Mouse (Mus musculus): ENCODE results near the gene Mief2.

Mief2 gene

DNA sequence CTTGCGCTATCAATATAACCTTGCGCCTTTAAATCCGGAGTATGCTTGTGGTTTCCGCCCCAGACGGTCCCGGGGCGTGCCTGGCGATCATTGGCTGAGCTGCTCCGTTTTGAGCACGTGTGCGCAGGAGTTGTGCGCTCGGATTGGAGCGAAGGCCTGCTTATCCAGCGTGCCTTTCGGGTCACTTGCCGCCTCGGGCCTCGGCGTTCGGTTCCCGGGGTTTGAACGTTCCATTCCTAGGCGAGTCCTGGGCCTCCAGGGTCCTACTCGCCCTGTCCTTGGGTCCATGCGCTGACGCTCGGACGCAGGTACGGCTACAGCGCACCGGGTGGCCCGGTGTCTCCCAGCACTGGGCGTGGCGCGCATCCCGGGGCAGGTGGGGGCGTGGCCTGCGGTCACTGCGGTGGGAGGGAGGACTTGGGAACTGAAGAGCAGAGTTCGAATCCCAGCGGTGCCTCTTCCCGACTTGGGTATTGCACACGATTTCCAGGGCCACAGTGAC is at the start of gene Mief2:
TSS of gene Mief2 (plus strand) at position 139 of the 502 bp plus-strand sequence.
- DNase-seq (ENCODE audit: low read depth, low spot score), result peak; percentile 96

DNA sequence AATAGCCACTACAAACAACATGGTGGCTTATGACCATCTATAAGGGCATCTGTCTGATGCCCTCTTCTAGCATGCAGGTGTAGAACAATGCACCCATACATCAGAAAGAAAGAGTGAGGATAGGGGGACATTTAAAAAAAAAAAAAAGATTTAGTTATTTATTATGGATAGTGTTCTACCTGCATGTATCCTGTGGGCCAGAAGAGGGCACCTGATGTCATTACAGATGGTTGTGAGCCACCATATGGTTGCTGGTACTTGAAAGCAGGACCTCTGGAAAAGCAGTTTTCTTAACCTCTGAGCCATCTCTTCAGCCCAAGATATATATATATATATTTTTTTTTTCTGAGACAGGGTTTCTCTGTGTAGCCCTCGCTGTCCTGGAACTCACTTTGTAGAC is 32.0 kb upstream of the Mief2 start:
- DNase-seq (ENCODE audit: low read depth, low spot score), result peak; percentile 40

DNA sequence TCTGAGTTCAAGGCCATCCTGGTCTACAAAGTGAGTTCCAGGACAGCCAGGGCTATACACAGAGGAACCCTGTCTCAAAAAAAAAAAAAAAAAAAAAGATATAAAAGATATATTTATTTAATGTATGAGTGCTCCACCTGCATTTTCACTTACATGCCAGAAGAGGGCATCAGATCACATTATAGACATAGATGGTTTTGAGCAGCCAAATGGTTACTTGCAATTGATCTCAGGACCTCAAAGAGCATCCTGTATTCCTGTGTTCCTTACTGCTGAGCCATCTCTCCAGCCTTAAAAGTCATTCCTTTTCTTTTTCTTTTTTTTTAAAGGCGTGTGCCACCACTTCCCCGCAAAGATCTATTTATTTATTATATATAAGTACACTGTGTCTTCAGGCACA is 30.6 kb upstream of the Mief2 start:
- DNase-seq (ENCODE audit: low read depth, low spot score), result peak; percentile 65

DNA sequence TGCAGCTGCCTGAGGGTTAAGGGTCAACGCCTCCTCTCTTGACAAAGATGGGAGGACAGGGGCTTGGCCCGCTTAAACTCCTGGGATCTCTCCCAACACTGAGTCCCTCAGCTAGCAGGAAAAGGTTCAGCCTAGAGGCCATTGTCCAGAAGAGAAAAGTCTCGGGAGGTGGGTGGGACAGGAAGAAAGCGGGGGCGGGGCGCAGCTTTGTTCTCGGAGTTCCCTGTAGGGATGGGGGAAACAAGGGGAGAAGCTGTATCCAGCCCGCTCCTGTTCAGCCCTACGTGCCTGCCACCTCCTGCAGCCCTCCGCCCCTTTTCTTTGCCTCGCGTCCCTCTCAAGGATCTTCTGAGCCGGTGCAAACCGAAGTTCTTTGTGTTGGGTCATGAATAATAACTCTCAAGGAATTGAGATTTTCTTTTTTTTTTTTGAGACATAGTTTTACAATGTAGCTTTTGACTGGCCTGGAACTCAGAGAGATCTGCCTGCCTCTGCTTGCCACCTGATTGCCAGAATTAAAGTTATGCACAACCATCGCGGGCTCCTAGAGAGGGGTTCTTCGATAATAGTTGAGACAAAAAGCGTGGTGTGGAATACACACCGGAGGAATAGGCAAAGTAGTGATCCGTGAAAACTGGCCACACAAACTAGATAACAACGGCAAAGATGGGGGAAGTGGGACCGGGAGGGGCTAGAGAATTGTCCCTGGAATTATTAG is 29.2 kb upstream of the Mief2 start:
- DNase-seq (ENCODE audit: low read depth, low spot score), result peak; percentile 93

DNA sequence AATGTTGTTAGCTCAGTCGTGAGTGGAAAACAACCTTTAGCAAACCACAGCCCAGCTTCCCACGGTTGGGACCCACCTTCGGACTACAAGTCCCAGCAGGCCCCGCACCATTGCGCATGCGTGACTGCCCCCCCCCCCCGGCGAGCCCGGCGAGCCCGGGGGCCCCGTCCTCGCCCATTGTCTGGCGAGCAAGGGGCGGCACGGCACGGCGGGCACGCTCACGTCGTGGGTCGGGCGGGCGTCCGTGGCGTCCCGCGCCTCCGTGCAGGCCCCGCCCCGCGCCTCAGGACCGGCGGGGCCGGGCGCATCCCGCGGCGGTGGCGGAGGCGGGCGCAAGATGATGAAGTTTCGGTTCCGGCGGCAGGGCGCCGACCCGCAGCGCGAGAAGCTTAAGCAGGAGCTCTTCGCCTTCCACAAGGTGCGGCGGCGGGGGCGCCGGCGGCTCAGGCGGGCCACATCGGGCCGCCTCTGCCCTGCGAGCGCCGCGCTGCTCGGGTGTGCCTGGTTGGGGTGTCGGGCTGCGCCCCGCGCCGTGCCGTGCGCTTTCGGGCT is 28.6 kb upstream of the Mief2 start, which contains the start of gene Llgl1:
TSS of gene Llgl1 (plus strand) at position 200 of the 552 bp plus-strand sequence.
- DNase-seq (ENCODE audit: low read depth, low spot score), result peak; percentile 91

DNA sequence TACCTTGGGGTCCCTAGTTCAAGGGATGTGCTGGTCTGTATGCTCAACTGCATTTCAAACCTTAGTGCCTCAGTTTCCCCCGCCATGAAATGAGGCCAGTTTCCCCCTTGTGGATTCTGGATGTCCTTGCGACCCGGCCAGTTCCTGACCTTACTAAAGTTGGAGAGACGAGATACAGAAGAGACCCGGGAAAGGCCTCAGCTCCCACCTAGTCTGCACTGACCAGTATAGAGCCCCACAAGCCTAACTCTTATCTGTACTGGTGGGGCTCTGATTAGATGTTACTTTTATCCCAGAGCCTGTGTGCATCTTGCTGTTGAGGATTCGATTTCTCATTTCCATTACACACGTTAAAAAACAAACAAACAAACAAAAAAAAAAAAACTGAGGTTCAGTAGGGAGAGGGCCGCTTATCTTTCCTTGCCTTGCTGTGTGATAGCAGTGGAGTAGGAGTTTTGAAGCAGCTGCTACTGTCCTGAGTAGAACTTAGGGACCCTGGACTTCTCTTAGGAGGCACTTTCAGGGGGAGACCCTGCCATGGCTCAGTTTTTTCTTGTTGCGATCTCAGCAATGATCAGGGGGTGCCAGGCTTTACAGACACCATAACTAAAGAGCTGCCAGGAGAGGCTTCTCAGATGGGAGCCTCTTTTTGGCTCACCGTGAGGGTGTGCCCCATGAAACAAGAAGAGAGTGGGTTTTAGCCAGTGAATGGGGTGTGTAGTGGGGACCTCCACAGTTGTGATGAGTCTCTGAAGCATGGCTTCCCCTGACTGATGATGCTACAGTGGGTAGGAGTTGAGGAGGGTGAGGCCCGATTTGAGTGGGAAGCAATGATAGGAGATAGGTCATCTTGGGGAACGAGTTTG is 27.6 kb upstream of the Mief2 start:
- DNase-seq (ENCODE audit: low read depth, low spot score), result no peak

DNA sequence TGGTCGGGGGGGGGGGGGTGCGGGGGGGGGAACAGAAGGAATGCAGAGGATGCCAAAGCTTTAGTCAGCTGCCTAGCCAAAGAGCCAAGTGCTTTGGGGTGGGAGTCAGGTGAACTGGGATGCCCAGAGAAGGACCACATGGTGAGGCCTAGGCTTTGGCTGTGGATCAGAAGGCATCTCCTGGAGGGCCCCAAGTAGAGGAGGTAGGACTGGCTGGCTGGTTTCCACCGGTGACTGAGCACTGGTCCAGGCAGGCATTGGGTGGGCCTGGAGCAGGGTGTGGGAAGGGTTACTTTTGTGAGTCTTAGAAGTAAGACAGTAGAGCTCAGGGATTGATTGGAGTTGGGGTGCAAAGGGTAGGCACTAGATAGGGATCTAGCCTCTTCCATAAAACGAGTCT is 26.6 kb upstream of the Mief2 start:
- DNase-seq (ENCODE audit: low read depth, low spot score), result no peak

DNA sequence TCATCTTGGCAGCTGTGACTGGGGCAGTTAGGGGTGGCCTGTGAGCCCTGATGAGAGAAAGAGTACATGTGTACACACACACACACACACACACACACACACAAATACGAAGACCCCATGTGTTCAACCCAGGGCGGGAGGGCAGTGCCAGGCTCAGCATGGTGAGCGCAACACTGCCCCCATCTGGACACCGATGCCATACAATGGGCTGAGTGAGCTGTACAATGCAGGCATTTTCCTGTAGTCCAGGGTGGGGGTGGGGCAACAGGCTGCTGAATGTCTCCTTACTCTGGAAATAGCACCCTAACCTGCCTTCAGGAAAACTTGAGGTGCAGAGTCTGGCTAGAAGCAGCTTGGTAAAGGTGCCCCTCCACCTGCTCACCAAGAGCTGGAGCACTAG is 25.1 kb upstream of the Mief2 start:
- peak; percentile 82 for DNase-seq (ENCODE audit: low read depth, low spot score)

DNA sequence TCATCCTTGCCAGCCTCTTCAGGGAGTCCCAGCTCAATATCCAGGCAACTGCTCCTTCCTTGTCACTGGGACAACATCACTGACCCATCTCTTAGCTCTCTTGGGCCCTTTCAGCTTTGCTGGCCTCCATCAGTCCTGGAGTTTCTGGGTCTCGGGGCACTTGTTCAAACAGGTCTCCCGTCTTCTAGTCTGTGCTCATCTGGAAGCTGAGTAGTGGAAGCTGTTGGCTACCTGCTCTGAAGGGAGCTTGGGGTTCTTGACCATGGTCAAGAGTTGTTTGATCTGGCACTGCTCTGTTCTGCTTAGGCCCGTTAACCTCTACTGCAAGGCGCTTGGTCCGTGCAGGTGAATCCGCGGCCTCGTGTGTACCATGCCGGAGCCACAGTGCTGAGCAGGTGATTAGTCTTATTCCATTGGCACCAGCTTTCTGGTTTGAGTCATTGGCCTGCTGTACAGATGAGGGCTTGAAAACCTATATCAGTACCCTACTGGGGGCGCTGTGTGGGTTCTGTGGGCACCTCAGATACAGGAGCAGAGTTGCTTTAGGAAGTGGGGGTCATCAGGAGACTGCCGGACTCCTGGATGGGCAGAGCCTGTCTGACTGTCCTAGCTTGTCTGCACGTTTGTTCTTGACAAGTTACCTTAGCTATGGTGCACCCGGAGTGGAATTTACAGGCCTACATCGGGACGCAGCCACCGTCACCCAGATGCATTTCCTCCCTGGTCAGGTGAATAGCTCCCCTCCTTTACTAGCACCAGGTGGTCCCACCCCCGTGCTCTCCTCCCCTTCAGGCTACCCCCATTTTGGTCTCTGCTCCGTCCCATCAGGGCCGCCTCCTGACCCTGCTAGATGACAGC is 23.9 kb upstream of the Mief2 start:
- no peak for DNase-seq (ENCODE audit: low read depth, low spot score)

DNA sequence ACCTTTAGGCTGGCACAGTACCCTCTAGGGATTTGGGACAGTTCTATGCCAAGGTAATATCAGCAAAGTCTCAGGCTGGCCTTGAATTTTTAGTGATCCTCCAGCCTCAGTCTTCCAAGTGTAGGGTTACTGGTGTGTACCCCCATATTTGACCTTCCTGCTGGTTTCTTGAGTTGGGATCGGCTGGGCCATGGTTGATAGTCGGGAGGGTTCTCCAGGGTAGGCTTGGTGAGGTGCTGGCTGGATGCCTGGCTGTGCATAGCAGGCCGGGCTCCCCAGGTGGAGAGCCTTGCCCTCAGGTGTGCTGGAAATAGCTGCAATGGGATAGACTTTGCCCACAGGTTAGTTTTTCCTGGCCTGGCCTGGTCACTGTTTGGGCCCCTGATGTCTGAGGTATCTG is 22.9 kb upstream of the Mief2 start:
- DNase-seq (ENCODE audit: low read depth, low spot score), result no peak

DNA sequence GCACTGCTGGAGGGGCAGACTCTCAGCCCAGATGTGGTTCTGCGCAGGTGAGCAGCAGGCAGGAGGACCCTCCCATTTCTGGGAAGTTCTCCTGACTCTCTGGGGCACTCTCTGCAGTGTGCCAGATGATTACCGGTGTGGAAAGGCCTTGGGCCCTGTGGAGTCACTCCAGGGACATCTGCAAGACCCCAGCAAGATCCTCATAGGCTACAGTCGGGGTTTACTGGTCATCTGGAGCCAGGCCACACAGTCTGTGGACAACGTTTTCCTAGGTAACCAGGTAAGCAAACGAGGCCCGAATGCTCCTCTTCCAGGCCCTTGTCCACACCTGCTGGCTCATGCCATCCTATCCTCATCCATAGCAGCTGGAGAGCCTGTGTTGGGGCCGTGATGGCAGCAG is 22.1 kb upstream of the Mief2 start:
- no peak for DNase-seq (ENCODE audit: low read depth, low spot score)

DNA sequence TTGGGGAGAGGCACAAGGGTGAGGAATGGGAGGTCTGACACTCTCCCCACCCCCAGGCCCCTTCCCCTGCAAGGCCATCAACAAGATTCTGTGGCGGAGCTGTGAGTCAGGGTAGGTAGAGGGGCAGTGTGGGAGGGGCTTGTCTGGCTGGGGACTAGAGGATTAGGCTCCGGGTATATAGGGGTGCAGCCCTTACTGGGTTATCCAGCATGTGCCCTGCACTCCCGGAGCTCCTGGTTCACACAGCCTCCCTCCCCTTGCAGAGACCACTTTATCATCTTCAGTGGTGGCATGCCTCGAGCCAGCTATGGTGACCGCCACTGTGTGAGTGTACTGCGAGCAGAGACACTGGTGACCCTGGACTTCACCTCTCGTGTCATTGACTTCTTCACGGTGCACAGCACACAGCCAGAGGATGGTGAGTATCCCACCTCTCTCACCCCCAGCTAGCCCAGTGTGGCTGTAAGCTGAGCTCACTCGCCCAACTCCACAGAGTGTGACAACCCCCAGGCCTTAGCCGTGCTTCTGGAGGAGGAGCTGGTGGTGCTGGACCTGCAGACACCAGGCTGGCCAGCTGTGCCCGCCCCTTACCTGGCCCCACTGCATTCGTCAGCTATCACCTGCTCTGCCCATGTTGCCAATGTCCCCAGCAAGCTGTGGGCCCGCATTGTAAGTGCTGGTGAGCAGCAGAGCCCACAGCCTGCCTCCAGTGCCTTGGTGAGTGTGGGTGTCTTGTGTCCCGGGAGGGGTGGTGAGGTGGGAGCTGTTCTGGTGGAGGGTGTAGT is 21.3 kb upstream of the Mief2 start:
- no peak for DNase-seq (ENCODE audit: low read depth, low spot score)

DNA sequence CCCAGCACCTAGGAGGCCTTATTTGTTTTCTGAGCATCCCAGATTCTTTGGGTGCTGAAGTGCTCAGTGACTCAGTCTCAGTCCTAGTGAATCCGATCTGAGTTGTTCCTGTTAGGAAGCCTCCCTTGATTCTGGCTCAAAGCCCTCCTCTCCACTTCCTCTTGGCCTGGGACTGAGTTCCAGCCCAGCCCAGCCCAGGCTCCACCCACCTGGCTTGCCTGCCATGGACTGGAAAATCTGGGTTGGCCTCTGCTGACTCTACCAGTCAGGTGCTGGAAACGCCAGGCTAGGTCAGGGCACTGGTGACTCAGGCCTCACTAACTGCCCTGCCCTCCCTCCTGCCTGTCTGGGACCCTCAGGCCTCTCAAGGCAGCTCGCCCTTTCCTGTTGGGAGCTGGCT is 20.5 kb upstream of the Mief2 start:
- DNase-seq (ENCODE audit: low read depth, low spot score), result no peak

DNA sequence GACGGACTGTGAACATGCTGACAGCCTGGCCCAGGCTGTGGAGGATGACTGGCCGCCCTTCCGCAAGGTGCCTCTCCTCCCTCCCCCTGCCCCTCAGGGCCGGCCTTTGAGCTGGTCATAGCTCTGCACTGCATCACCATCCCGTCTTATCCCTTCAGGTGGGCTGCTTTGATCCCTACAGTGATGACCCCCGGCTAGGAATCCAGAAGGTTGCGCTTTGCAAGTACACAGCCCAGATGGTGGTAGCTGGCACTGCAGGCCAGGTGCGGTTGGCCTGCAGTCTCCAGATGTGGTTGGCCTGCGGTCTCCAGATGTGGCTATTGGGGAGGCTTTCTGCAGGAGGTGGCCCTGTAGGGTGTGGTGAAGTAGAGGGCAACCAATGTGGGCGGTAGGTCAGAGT is 19.6 kb upstream of the Mief2 start:
- no peak for DNase-seq (ENCODE audit: low read depth, low spot score)

DNA sequence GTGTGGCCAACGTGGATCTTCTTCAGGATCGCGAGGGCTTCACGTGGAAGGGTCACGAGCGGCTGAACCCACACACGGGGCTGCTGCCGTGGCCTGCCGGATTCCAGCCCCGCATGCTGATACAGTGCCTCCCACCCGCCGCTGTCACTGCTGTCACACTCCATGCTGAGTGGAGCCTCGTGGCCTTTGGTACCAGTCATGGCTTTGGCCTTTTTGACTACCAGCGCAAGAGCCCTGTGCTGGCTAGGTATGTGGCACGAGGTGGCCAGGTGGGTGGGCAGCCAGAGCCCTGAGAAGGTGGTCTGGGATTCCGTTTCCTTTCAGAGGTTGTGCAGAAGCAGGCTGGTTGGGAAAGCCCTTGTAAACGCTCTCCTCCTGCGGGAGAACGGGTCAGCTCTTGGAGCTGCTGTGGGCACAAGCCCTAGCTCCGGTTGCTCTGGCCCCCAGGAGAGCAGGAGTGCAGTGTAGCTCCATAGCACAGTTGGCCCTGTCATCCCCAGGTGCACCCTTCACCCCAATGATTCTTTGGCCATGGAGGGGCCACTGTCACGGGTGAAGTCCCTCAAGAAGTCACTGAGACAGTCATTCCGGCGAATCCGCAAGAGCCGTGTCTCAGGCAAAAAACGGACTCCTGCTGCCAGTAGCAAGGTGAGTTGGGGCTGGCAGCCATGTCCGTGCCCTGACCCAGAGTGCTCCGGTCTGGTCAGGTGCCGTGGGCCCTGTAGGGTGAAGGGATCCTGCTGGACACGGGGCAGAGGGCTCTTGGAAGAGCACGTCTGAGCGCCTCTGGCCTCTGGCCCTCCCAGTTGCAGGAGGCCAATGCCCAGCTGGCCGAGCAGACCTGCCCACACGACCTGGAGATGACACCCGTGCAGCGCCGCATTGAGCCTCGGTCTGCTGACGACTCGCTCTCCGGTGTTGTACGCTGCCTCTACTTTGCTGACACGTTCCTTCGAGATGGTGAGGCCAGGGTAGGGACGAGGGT is 18.4 kb upstream of the Mief2 start:
- DNase-seq (ENCODE audit: low read depth, low spot score), result no peak

DNA sequence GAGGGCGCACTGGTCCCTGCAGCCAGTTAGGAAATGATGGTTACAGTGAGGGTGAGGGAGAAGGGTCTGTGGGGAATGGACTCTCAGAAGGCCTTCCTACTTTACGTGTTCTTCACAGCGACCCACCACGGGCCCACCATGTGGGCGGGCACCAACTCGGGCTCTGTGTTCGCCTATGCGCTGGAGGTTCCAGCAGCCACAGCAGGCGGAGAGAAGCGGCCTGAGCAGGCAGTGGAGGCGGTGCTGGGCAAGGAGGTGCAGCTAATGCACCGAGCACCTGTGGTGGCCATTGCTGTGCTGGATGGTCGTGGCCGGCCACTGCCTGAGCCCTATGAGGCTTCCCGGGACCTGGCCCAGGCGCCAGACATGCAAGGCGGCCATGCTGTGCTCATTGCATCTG is 17.0 kb upstream of the Mief2 start:
- no peak for DNase-seq (ENCODE audit: low read depth, low spot score)

DNA sequence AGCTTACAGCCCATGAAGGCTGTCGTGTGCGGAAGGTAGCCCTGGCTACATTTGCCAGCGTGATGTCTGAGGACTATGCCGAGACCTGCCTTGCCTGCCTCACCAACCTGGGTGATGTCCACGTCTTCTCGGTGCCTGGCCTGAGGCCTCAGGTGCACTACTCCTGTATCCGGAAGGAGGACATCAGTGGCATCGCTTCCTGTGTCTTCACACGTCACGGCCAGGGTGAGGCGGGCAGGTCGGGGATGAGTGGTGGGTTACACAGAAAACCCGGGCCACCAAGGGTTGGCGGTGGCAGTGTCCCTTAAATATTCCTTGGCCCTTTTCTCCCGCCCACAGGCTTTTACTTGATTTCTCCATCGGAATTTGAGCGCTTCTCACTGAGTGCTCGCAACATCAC is 16.2 kb upstream of the Mief2 start:
- DNase-seq (ENCODE audit: low read depth, low spot score), result no peak

DNA sequence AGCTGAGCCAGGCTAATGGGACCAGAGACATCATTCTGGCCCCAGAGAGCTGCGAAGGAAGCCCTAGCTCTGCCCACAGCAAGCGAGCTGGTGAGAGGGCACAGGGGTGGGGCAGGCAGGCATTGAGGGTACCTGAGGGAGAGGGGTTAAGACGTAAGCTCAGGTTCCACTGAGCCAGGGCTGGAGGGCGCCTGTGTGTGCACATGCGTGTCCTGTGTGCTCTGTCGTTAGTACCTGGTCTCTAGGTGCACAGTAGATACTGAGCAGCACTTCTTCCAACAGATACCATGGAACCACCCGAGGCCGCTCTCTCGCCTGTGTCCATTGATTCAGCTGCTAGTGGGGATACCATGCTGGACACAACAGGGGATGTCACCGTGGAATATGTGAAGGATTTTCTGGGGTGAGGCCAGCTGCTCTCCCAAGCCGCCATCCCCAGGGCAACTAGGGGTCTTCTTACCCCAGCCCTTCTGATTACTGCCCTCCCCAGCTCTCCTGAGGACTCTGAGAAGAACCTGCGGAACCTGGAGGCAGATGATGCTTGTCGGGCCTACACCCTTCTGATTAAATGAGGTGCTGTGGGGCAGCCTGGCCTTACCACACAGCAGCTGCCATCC is 15.5 kb upstream of the Mief2 start:
- DNase-seq (ENCODE audit: low read depth, low spot score), result no peak

DNA sequence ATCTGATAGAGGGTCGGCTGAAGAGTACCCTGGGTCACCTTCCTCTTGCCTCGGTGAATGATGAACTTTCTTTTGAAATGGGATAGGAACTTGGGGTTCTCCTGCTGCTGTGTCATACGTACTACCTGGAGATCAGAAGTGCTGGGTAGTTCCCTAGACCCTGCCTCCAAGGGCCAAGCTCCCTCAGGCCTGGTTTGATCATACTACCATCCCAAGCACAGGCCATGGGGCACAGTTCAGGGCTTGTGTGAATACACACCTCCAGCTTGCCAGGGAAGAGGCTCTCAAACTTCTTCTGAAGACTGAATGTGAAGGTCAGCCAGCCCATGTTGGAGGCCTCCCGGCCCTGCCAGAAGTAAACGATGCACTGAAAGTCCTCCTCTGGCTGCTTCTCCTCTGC is 12.4 kb upstream of the Mief2 start:
- no peak for DNase-seq (ENCODE audit: low read depth, low spot score)
